In genomic region chr9:54478117-54478516, GRCm38 (mm10) we compare ENCODE assay signal across 16 mouse cellular contexts.
"Had no signal": no experiment of that assay in that cellular context is flagged by ENCODE, and none has a peak within 500 bp of the region (broad histone marks: within the 10 kb centered on the region; RNA-seq: fewer than 3 reads in every experiment).

No protein-coding gene starts in this region.

- H3K27ac ChIP-seq: kidney, postnatal 0 days; limb, embryonic 12.5 days; liver, embryonic 15.5 days; midbrain, embryonic 15.5 days; neural tube, embryonic 12.5 days; stomach, postnatal 0 days had no signal

- H3K4me2 ChIP-seq: limb, embryonic 12.5 days; liver, embryonic 15.5 days; midbrain, embryonic 11.5 days; midbrain, embryonic 15.5 days; neural tube, embryonic 12.5 days had no signal

- H3K4me1 ChIP-seq: limb, embryonic 12.5 days; neural tube, embryonic 12.5 days had no signal

- H3K27me3 ChIP-seq: limb, embryonic 12.5 days; liver, embryonic 15.5 days; megakaryocyte, embryonic 14.5 days; midbrain, embryonic 15.5 days; neural tube, embryonic 12.5 days had no signal

- H3K9me3 ChIP-seq: limb, embryonic 12.5 days; liver, embryonic 15.5 days; megakaryocyte, embryonic 14.5 days; midbrain, embryonic 15.5 days; neural tube, embryonic 12.5 days had no signal

- DNase-seq: kidney, adult 9 months; layer of hippocampus, adult 9-11 months; liver; lung, adult 2 months; lung, postnatal 36 days; thymus, adult 18-20 months; thymus, postnatal 36 days had no signal

- H3K4me3 ChIP-seq: limb, embryonic 12.5 days; liver, embryonic 15.5 days; megakaryocyte, embryonic 14.5 days; midbrain, embryonic 15.5 days; neural tube, embryonic 12.5 days had no signal

- ATAC-seq: lung, postnatal 0 days; midbrain, embryonic 15.5 days had no signal

- H3K36me3 ChIP-seq: limb, embryonic 12.5 days; liver, embryonic 15.5 days; neural tube, embryonic 12.5 days had no signal

- H3K9ac ChIP-seq: limb, embryonic 12.5 days; liver, embryonic 15.5 days; midbrain, embryonic 15.5 days; neural tube, embryonic 12.5 days had no signal
